Mouse (Mus musculus): ENCODE measurements around the gene Odf3.

DNA sequence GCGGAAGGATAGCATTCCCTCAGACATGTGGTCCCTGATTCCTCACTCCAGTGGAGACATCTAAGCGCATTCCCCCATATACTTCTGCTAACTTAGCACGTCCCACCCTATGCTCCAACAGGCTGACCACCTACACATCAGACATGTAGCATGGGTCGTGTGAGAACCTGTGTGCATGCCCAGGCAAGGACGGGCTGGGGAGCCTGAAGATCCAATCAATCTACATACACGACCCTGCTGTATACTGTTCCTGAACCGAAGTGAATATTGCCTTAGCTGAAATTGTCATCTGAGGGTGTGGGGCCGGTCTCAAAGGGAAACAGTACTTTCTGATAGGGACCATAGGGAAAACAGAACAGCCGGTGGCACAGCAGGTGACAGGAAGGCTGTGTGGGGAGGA lies 7.6 kb downstream of the Odf3 start:
- TF ChIP-seq POLR2A (IDR thresholded peaks at IDR 0.05; ENCODE audit: control insufficient read depth, extremely low read depth, insufficient read depth, low read length, poor library complexity), result no peak
- no peak for TF ChIP-seq CTCF (IDR thresholded peaks at IDR 0.05; ENCODE audit: borderline replicate concordance, control insufficient read depth, extremely low read depth, insufficient read depth, low read length, poor library complexity)

All from thymus, adult 2 months (tissue).